Mouse (Mus musculus) thymus, adult 2 months (tissue): ENCODE measurements around the gene Pid1. TPM values are rescaled to one million over a fixed set of nuclear protein-coding genes. Genes with fewer than 3 reads are reported as not detected.

ENCODE experiments used
- DNase-seq: peaks from one replicate; pipeline ENCODE4 v3.0.0; 2021
- H3K27ac ChIP-seq: fragments of 200-500 bp; 2 replicates; pipeline ENCODE4 v1.5.1; 2012; ENCODE audit warnings: low read length, control low read depth; ENCODE audit not compliant: control insufficient read depth, insufficient read depth
- H3K27me3 ChIP-seq: fragments of 200-500 bp; 2 replicates; pipeline ENCODE4 v1.6.1; 2012; ENCODE audit warnings: mild to moderate bottlenecking, low read length, moderate library complexity, mixed read lengths; ENCODE audit not compliant: control insufficient read depth, insufficient read depth
- H3K36me3 ChIP-seq: fragments of 200-500 bp; 2 replicates; pipeline ENCODE4 v1.6.1; 2012; ENCODE audit warnings: mild to moderate bottlenecking, low read length, moderate library complexity; ENCODE audit not compliant: control insufficient read depth, insufficient read depth
- H3K4me1 ChIP-seq: fragments of 200-500 bp; replicated peaks from 2 replicates; pipeline ENCODE4 v1.6.1; 2012; ENCODE audit warnings: low read length; ENCODE audit not compliant: control insufficient read depth, insufficient read depth
- H3K4me3 ChIP-seq: fragments of 200-500 bp; 2 replicates; pipeline ENCODE4 v1.5.1; 2012; ENCODE audit warnings: mild to moderate bottlenecking, low read length, control low read depth, moderate library complexity; ENCODE audit not compliant: control insufficient read depth, insufficient read depth
- CTCF ChIP-seq: fragments of 200-500 bp; IDR thresholded peaks from 2 replicates; pipeline ENCODE4 v1.5.1; 2012; ENCODE audit warnings: mild to moderate bottlenecking, control low read depth, low read length, moderate library complexity, borderline replicate concordance; ENCODE audit not compliant: control insufficient read depth, poor library complexity, insufficient read depth; ENCODE audit errors: extremely low read depth
- POLR2A ChIP-seq: fragments of 200-500 bp; IDR thresholded peaks from 2 replicates; pipeline ENCODE4 v1.6.1; 2012; ENCODE audit warnings: mild to moderate bottlenecking, low read length, control low read depth, moderate library complexity; ENCODE audit not compliant: control insufficient read depth, poor library complexity, insufficient read depth; ENCODE audit errors: extremely low read depth
- WGBS: fragments of 180-500 bp; shearing (Covaris S2); methylation state at CpG from one replicate; pipeline ENCODE4 v1.1.7; 2018; 5-methylcytosine and 5-hydroxymethylcytosine counted together
- polyA plus RNA-seq: library from polyadenylated mRNA; depleted of rRNA; stranded (reverse); fragments of >200 nt; gene quantifications from 2 replicates; pipeline ENCODE4 v1.2.3, GENCODE M21; 2012

Pid1 gene
- polyA plus RNA-seq, 1 experiment = 3.4 TPM

GRCm38 (mm10) chr1:84362709-84363617, 1.0 kb downstream of the Pid1 start:
- Histone ChIP-seq H3K4me3 (no peak overlapping the region), H3K36me3 (no peaks in the 10 kb centered on the region), H3K4me1 (no peaks in the 10 kb centered on the region), H3K27ac (no peak overlapping the region), H3K27me3 (no peaks in the 10 kb centered on the region)
- 65% methylated on average over 7 of the region's 7 CpGs for WGBS
- TF ChIP-seq CTCF (no peak), POLR2A (no peak)
- DNase-seq = no peak

GRCm38 (mm10) chr1:84362209-84362608, 1.8 kb downstream of the Pid1 start:
- no peak overlapping the region for H3K4me3 ChIP-seq
- no peaks in the 10 kb centered on the region for H3K36me3 ChIP-seq
- DNase-seq = no peak
- no peaks in the 10 kb centered on the region for H3K27me3 ChIP-seq
- H3K4me1 ChIP-seq = no peaks in the 10 kb centered on the region
- WGBS = 89% methylated on average over 1 of the region's 1 CpGs
- no peak overlapping the region for H3K27ac ChIP-seq
- TF ChIP-seq POLR2A = no peak
- no peak for TF ChIP-seq CTCF

- no peaks in the 10 kb centered on the region for H3K36me3 ChIP-seq
- no peaks in the 10 kb centered on the region for H3K4me1 ChIP-seq
- H3K4me3 ChIP-seq = no peak overlapping the region
- no peak for DNase-seq
- TF ChIP-seq POLR2A (no peak), CTCF (no peak)
- H3K27ac ChIP-seq = no peak overlapping the region
- H3K27me3 ChIP-seq = no peaks in the 10 kb centered on the region
- 87% methylated on average over 3 of the region's 3 CpGs for WGBS
Observed at GRCm38 (mm10) chr1:84361389-84361788, 2.6 kb downstream of the Pid1 start.

- Histone ChIP-seq H3K27ac (no peak overlapping the region), H3K4me1 (no peaks in the 10 kb centered on the region), H3K27me3 (no peaks in the 10 kb centered on the region), H3K36me3 (no peaks in the 10 kb centered on the region), H3K4me3 (no peak overlapping the region)
- DNase-seq = no peak
- TF ChIP-seq CTCF = no peak
- TF ChIP-seq POLR2A = no peak
- WGBS = 68% methylated on average over 6 of the region's 6 CpGs
Observed at GRCm38 (mm10) chr1:84359611-84360500, 4.1 kb downstream of the Pid1 start.

- no peak for TF ChIP-seq CTCF
- no peak for TF ChIP-seq POLR2A
- Histone ChIP-seq H3K27ac (no peak overlapping the region), H3K4me3 (no peak overlapping the region), H3K4me1 (no peaks in the 10 kb centered on the region), H3K27me3 (no peaks in the 10 kb centered on the region), H3K36me3 (no peaks in the 10 kb centered on the region)
- DNase-seq = no peak
- WGBS = 93% methylated on average over 5 of the region's 5 CpGs
Observed at GRCm38 (mm10) chr1:84357216-84357615, 6.8 kb downstream of the Pid1 start.

GRCm38 (mm10) chr1:84350262-84350661, 13.7 kb downstream of the Pid1 start:
- Histone ChIP-seq H3K4me3 (no peak overlapping the region), H3K27me3 (no peaks in the 10 kb centered on the region), H3K4me1 (no peaks in the 10 kb centered on the region), H3K36me3 (no peaks in the 10 kb centered on the region), H3K27ac (no peak overlapping the region)
- WGBS = 72% methylated on average over 2 of the region's 2 CpGs
- no peak for DNase-seq
- no peak for TF ChIP-seq POLR2A
- TF ChIP-seq CTCF = no peak
